Mouse (Mus musculus): ENCODE data around the gene Dll3.

DNA sequence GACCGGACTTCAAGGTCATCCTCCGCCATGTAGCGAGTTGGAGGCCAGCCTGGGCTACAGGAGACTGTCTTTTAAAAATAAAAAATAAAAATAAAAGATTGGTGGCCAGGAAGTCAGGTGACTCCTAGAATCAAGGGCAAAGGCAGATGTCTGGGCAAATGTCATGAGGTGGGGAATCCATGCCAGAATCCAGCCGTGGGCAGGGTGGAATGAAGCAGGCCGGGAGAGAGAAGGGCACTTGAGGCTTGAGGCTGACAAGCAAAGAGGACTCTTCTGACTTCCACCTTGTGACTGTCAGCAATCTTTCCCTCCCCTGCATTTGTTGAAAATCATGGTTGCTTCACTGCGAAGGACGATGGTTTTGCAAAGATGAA is 23.8 kb downstream of the Dll3 start:
- TF ChIP-seq CTCF (IDR thresholded peaks at IDR 0.05; ENCODE audit: extremely low read depth, insufficient read depth, insufficient read length, insufficient replicate concordance) (no peak), POLR2A (IDR thresholded peaks at IDR 0.05; ENCODE audit: low read depth, low read length) (no peak)

All from spleen, adult 2 months (tissue).